Mouse (Mus musculus): ENCODE data around the gene Drg2. TPM values are rescaled to one million over a fixed set of nuclear protein-coding genes. Genes with fewer than 3 reads are reported as not detected.
"Not testable (repeated sequence)": the region's sequence is repeated elsewhere in the genome, so short reads cannot be mapped to it uniquely, and the experiment has no call there.

Gene Drg2
- total RNA-seq (2022), result 10 to 100 TPM; 66.9 to 74.1 (median 69.2) TPM

DNA sequence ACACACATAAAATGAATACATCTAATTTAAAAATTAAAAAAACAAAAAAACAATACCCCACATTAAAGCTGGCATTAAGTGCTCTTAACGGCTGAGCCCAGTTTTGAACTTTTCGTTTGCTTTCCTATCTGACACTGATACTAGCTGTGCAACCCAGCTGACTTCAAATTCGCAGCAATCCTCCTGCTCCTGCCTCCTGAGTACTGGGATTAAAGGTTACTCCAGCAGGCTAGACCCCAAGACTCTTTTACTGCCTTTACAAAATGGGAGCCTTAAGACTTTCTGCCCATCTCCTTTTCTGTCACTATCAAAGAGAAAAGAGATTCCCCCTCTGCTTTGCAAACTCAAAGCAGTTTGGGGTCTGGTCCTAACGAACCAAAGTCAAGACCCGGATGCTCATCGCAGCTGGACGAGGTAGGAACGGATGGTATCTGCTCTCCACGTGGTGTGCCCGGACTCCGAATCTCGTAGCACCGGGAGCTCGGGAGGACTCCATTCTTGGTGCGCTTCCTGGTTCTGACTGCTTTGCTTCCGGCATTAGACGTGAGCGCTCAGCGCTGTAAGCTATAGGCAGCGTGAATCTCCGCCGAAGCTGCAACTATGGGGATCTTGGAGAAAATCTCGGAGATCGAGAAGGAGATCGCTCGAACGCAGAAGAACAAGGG is at the start of gene Drg2:
Gene Drg2, plus strand, starts transcription at position 512 of the 665 bp plus-strand sequence.
- DNase-seq (ENCODE audit: low spot score in 2 of 2), result peak; percentile 76 to 92

DNA sequence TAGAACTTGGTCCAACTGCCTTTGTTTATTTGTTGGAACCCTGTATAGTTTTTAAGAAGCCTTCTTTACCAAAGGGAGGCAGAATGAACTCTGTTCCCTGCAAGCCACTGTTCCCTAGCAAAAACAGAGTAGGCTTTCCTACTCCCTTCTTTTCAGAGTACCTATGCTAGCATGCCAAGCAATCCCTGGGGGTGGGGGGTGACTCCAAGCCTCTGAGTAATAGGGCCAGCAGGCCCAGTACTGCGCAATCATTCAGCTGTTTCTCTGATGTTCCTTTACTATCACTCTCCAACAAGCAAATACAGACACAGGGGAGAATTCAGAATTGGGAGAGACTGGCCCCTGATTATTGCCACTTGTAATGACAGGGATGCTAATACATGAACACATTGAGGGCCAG is 47.8 kb upstream of the Drg2 start:
- DNase-seq (ENCODE audit: low spot score in 2 of 2), result no peak

DNA sequence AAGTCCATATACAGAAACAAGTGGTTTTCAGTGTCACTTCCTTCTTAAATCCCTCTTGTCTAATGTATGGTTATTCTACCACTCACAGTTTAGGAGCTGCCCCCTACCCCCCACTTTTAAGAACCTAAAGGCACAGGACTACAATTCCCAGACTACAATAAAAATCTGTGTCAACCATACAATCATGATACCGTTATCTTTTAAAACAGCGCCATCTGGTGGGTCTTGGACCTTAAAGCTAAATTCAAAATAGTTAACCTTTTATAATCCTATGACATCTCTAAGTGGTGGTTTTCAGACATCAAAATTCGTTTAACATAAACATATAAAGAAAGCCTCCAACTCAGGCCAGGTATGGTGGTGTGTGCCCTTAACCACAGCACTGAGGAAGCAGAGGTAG is 42.2 kb upstream of the Drg2 start:
- no peak for DNase-seq (ENCODE audit: low spot score in 2 of 2)

DNA sequence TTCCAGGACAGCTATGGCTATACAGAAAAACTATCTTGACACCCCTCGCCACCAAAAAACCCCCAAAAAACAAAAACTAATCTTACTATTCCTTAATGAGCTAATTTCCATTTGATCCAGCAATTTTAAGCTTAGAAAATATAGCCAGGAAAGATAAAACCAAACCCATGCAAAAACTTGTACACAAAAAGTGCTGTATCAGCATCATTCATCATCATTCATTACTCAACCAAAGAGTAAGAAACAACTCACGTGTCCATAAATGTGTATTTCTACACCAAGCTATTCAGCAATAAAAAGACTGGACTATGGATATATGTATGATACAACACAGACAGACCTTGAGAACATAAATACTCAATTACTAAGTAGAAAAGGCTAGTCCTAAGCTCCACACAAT is 41.5 kb upstream of the Drg2 start:
- DNase-seq (ENCODE audit: low spot score in 2 of 2), result no peak

DNA sequence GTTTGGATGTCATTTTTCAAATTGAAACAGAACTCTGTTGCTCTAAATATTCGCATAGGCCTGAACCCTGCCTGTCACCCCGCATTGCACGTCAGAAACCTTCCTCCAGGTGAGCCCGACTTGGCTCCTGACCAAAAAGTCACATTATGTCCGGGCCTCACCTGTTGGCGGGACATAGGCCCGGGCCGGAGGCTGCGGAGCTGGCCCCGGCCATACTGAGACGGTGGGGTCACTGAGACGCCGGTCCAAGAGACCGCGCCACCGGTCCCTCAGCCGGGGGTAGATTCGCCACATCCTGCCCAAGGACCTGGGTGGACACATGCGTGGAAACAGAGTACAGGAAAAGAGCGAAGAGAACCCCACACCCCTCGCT is 37.8 kb upstream of the Drg2 start:
- DNase-seq (ENCODE audit: low spot score in 2 of 2), result no peak

DNA sequence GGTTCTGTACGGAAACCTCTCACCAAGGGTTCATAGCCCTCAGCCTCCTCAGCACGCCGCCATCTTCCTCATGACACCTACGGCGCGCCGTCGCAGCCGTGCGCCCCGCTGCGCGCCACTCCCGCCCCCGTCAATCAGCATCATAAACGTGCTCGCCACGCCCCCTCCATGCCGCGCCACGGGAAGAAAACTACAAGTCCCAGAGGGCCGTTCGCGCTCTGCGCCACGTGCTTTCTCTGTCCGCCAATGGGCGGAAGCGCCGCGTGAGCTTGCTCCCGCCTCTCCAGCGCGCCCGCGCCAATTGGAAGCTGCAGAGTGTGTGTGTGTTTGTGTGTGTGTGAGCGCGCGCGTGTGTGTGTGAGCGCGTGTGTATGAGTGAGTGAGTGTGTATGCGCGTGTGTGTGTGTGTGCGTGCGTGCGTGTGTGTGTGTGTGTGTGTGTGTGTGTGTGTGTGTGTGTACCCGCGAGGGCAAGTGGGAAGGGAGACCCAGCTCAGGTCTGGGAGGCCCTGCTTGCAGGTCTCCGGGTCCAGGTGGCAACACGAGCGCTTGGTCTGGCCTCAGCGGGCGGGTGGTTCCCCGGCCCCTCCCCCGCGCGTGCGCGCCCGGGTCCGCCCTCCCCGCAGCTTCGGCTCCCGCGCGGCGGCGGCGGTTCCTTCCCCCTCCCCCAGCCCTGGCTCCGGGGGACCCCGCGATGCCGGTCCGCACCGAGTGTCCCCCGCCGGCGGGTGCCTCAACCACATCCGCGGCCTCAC is 37.3 kb upstream of the Drg2 start, which contains the start of gene Gid4:
Gene Gid4, plus strand, starts transcription at position 183 of the 754 bp plus-strand sequence.
- DNase-seq (ENCODE audit: low spot score in 2 of 2), result peak; percentile 98 to 99

DNA sequence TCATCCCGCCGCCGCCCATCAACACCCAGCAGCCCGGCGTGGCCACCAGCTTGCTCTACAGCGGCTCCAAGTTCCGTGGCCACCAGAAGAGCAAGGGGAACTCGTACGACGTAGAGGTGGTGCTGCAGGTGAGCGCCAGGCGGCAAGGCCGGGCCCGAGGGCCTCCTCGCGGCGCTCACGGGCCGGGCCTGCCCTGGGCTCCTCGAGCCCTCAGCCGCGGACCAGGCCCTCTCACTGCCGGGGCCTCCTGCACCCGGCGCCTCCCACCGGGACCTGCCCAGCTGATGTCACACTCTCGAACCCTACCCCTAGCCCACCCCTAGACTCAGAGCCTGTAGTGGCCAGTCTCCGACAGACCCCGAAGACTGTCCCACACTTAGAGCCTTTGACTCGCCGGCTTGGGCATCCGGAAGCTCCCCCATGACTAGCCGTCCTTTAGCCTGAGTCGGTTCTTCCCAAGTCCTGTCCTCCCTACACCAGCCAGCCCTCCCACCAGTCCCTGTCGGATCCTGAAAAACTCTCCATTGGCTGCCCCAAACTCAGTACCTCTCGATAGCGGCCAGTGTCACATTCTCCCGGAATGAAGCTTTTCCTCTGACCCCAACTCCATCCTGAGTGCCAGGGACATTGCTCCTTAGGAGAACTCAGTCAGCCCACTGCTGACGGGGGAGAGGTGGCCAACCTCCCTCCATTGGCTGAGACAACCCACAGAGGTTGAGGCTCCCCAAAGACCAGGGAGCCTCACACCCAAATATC is 36.5 kb upstream of the Drg2 start, which contains the start of gene Atpaf2:
Gene Atpaf2, minus strand, starts transcription at position 741 of the 756 bp plus-strand sequence.
- peak in 1 of 2 experiments; percentile 25 for DNase-seq (ENCODE audit: low spot score in 2 of 2)

DNA sequence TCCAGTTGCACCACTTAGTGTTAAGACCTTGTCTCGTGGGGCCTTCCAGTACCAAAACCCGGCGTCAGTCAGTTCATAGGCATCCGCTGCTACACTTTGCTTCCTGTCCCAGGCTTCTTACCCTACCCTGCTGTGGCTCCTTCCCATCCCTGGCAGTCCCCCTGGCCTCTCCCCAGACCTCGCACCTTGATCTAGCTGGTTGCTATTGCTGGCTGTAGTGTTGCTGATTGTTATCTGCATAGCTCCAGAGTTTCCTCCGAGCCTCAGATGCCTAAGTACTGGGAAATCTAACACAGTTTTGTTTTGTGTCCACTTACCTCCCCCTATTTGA is 36.0 kb upstream of the Drg2 start:
- no peak for DNase-seq (ENCODE audit: low spot score in 2 of 2)

DNA sequence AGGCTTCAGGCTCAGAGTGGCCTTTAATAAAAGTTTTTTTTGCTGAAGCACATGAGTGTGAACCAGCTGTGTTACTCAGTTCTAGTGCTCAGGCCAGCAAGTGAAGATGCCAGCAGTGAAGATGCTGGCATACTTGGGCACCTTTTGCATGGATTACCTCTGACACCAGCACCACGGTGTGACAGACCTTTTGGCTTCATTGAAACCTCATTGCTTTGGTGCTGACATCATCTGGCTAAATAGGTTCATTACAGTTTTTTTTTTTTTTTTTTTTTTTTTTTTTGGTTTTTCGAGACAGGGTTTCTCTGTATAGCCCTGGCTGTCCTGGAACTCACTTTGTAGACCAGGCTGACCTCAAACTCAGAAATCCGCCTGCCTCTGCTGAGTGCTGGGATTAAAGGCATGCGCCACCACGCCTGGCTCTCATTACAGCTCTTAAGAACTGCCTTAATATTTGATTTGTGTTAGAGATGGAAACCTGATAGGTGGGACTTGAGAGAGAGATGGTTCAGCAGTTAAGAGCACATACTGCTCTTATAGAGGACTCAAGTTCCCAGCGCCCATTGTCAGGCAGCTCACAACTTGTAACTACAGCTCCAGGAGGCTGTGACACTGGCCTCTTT is 32.2 kb upstream of the Drg2 start:
- no peak for DNase-seq (ENCODE audit: low spot score in 2 of 2)

DNA sequence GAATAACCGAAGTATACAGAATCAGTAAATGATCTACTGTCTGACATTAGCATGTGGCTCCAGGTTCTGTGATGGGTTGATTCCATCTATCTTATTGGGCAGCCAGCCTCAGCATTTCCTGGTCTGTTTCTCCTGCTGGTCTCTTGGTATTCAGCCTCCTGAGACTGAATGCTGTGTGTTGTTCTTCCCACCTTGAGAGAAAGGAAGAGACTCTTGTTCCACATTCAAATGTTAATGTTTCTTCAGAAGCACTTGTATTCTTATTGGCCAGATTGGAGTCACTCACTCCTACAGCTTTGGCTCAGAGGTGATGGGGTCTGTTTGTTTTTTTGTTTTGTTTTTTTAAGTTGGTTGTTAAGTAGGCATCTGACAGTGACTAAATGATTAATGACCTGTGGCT is 31.4 kb upstream of the Drg2 start:
- DNase-seq (ENCODE audit: low spot score in 2 of 2), result no peak

DNA sequence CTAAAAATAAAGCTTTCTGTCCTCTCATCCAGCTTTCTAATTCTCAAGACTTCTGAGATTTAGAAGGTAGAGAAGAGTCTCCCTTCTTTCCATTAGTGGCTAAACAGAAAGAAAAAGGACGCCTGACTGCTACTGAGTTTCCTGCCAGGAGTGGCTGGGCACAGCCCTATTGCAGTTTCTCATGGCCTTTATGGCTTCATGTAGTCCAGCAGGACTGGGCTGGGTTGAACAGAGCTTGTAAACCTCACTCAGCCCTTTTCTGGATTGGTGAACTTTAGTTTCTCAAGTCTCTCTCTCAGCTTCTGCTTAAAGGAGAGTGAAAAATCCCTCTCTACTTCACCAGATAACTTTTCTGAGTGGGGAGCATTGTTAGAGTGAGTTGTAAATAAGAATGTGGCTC is 28.0 kb upstream of the Drg2 start:
- DNase-seq (ENCODE audit: low spot score in 2 of 2), result no peak

DNA sequence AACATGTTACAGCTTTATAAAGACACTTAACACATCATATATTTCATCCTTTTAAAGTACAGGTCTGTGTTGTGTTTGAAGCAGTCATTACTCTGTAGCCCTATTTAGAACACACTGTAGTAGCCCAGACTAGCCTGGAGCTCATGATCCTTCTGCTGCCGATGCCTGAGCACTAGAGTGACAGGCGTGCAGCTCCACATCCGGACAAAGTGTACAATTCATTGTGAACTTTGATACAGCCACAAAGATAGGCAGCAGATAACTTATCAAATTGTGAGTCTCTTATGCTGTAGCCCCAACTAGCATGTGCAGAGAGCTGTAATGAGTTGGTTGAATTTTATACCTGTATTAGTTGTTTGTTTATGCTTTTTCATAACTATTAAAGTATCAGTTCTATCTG is 26.8 kb upstream of the Drg2 start:
- DNase-seq (ENCODE audit: low spot score in 2 of 2), result no peak

DNA sequence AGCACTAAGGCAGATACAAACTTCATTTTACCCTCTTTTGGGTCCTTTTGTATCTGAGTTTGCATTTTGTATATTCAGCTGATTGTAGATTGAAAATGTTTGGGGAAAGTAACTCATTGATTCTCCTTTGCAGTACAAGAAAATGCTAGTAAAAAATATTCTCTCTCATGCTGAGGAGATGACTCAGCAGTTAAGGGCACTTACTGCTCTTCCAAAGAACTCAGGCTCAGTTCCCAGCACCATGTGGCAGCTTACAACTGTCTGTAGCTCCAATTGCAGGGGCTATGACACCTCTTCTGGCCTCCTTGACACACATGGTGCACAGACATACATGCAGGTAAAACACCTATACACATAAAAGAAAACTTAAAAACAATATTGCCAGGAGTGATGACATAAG is 20.9 kb upstream of the Drg2 start:
- DNase-seq (ENCODE audit: low spot score in 2 of 2), result no peak

DNA sequence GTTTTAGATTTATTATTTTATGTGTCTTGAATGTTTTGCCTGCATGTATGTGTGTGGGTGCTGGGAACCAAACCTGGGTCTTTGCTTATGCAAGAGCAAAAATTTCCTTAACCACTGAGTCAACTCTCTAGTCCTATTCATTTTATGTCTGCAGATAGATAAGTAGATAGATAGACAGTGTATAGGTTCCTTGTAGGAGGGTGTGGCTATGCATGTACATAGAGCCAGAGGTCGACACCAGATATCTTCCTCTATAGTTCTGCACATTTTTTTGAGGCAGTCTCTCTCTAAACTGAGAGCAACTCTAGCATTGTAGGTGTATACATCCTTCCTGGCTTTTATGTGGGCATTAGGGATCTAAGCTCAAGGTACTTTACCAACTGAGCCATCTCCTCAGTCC is 19.3 kb upstream of the Drg2 start:
- DNase-seq (ENCODE audit: low spot score in 2 of 2), result no peak

DNA sequence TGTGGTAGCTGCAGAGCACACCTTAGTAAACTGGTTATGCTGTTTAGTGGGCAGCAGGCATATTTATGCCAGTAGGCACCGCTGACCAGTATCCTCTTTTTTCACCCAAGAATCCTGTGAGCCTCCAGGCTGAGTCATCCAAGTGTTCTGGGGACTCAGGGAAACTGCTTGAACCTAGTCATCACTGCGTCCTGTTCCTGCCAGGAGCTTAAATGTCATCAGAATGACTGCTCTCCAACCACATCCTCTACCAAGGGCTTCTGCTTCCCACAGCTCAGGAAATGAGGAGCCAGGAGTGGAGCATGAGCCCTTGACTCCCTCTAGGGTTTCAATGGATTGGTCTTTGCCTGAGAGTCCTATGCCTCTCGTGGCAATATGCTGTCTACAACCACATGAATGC is 17.8 kb upstream of the Drg2 start:
- no peak for DNase-seq (ENCODE audit: low spot score in 2 of 2)

DNA sequence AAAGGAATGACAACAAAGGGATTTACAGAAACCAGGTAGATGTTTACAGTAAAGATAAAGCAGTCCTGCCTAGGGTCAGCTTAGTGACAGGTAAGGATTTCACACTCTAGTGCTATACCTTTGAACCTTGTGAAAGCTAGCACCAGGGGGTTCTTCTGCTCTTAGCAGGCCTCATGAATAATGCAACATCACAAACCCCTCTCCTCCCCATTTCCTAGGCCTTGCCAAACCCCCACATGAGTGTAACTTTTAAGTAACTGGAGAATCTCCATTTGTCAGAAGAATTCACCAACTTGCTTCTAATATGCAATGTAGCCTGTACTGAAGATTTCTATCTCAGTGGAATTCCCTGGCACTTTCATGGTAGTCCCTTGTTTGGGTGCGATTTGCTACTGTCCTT is 14.8 kb upstream of the Drg2 start:
- not testable (repeated sequence) for DNase-seq (ENCODE audit: low spot score in 2 of 2)

DNA sequence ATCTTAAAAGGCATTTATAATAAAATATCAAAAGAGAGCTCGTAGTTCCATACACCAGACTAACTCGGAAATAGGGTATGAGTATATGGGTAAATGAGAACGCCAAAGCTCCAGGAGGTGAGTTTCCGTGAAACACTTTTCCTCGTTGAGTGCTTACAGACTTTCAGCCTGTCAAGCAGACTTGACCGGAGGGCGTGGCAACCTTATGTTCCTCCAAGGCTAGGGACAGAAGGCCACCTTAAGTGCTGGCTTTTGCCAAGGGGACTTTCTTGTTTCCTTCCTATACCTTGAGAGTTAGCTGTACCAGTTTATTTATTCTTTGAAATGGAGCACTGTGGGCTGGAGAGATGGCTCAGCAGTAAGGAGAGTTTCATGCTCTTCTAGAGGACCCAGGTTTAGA is 14.2 kb upstream of the Drg2 start:
- DNase-seq (ENCODE audit: low spot score in 2 of 2), result no peak

DNA sequence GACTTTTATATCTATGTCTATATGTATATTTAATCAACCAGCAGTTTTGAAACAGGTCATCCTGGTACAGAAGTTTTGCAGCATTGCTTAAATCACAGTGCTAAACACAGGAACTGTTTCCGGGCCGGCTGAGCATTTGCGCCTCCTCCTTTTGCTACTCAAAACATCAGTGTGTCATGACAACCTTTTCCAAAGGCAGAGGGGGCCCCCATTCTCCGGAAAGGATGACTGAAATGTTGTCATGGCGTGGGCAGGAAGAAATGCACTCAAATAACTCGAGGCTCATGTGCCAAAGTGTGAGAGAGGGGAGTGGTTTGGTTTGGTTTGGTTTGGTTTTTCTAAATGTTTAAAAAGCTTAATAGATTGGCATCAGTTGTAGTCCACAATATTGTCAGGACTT is 11.5 kb upstream of the Drg2 start:
- DNase-seq (ENCODE audit: low spot score in 2 of 2), result no peak

DNA sequence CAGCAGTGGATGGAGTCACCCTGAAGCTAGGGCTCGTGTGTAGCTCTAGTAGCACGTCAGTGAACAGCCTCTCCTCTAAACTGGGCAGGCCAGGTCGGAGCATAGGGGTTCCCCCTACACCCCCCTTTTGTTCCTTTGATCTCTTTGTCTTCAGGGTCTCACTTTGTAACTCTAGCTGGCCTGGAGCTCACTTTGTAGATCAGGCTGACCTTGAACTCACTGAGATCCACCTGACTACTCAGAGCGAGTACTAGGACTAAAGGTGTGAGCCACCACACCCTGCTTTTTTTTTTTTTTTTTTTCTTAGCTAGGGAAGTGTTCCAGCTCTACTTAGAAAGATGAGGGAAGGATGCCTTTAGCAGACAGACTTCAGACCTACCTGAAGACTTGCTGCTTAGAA is 10.4 kb upstream of the Drg2 start:
- DNase-seq (ENCODE audit: low spot score in 2 of 2), result no peak

DNA sequence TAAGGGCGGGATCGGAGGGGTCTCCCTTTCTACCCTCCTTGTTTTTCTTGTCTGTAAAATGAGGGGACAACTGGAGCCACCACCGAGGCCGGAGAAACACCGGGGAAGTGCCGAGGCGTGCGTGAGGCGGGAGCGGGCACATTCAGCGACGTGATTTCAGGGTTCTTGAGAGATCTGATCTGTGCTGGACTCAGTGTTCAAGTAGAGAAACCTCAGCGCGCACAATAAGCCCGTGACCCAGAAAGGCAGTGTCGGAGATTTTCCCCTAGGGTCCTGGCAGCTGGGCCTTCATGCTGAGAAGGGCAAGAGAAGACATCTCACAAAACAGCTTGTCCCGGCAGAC is 325 bp downstream of the Drg2 start:
- no peak for DNase-seq (ENCODE audit: low spot score in 2 of 2)

DNA sequence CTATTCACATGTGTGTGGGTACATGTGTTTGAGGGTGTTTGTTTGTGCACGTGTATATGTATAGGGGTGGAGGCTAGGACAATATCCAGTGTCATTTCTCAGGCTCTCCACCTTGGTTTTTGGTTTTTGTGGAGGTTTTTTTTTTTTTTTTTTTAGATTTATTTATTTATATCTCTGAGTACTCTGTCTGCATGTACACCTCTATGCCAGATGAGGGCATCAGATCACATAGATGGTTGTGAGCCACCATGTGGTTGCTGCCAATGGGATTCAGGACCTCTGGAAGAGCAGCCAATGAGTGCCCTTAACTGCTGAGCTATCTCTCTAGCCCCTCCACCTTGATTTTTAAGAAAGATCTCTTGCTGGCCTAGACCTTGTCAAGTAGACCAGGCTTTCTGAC is 3.6 kb downstream of the Drg2 start:
- DNase-seq (ENCODE audit: low spot score in 2 of 2), result no peak

DNA sequence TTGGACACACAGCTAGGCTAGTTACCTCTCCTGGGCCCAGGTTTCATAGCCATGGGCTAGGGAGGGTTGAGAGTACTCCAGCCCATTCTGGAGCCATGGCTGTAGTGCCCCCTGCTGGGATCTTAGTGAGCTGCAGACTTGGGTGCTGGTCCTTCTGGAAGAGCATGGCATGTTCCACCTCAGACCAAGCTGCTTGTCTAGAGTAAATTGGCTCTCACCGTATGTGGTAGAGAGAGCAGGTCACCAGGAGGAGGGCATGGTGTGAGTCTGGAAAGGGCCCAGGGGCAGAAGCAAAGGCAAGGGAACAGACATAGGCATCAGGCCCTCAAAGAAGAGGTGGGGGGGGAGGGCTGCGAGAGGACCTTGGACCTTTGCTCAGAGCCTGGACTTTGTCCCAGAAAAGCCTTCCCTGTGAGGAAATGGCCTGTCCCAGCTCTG is 11.6 kb downstream of the Drg2 start:
- no peak for DNase-seq (ENCODE audit: low spot score in 2 of 2)

Data from left cerebral cortex, adult 8-10 months (tissue).